8 mouse cellular contexts compared by ENCODE assay signal in genomic region chr7:122945149-122945548, GRCm38 (mm10). TPM values are rescaled to one million over a fixed set of nuclear protein-coding genes. Genes with fewer than 3 reads are reported as not detected.
DNase-seq lines count a peak whose midpoint lies in the region; ATAC-seq lines count a peak whose summit lies in the region.

No protein-coding gene starts in this region.

- no peaks in the 10 kb centered on the region; the same call in 1 of the 2 replicates for H3K9me3 ChIP-seq in hindbrain, embryonic 10.5 days
- H3K9me3 ChIP-seq in hindbrain, embryonic 12.5 days (replicated peaks) = no peaks in the 10 kb centered on the region
- H3K9me3 ChIP-seq in intestine, embryonic 16.5 days (ENCODE audit: control insufficient read depth, low read length) = no peaks in the 10 kb centered on the region
- no peaks in the 10 kb centered on the region for H3K9me3 ChIP-seq in midbrain, embryonic 14.5 days (ENCODE audit: control insufficient read depth, low read length)

- 3% methylated on average over 1 of the region's 1 CpGs for WGBS in hindbrain, embryonic 10.5 days
- 4% methylated on average over 1 of the region's 1 CpGs for WGBS in hindbrain, embryonic 12.5 days
- WGBS in intestine, embryonic 16.5 days = 0% methylated on average over 1 of the region's 1 CpGs
- WGBS in midbrain, embryonic 14.5 days = 0% methylated on average over 1 of the region's 1 CpGs

- peaks cover 6% of the 10 kb centered on the region; the same call in 1 of the 2 replicates for H3K4me1 ChIP-seq in hindbrain, embryonic 10.5 days (replicated peaks)
- H3K4me1 ChIP-seq in hindbrain, embryonic 12.5 days = peaks cover 7% of the 10 kb centered on the region
- no peaks in the 10 kb centered on the region for H3K4me1 ChIP-seq in intestine, embryonic 16.5 days (ENCODE audit: control insufficient read depth, insufficient read depth, low read length)
- no peaks in the 10 kb centered on the region for H3K4me1 ChIP-seq in midbrain, embryonic 14.5 days (ENCODE audit: control insufficient read depth, insufficient read depth, low read length)

- DNase-seq in hindbrain, embryonic 10.5 days (ENCODE audit: low spot score) = peak; percentile 62
- DNase-seq in cerebellum, adult 9-11 months = peak; percentile 75
- peak; percentile 46 to 81 for DNase-seq in frontal cortex, postnatal 14 days (ENCODE audit: low spot score in 2 of 2)
- DNase-seq in left cerebral cortex, postnatal 36 days (ENCODE audit: low spot score in 2 of 2) = peak; percentile 65 to 82
- DNase-seq in midbrain, embryonic 14.5 days = peak; percentile 90
- DNase-seq in spleen, postnatal 36 days (ENCODE audit: low spot score in 2 of 2) = peak; percentile 37 to 56

- no peak overlapping the region for H3K4me3 ChIP-seq in hindbrain, embryonic 10.5 days
- H3K4me3 ChIP-seq in hindbrain, embryonic 12.5 days = no peak overlapping the region
- no peak overlapping the region for H3K4me3 ChIP-seq in intestine, embryonic 16.5 days (ENCODE audit: low read length)
- H3K4me3 ChIP-seq in midbrain, embryonic 14.5 days (replicated peaks; ENCODE audit: low read depth, low read length) = no peak overlapping the region

- H3K27me3 ChIP-seq in hindbrain, embryonic 10.5 days (ENCODE audit: insufficient read depth, poor library complexity, severe bottlenecking) = no peaks in the 10 kb centered on the region
- H3K27me3 ChIP-seq in hindbrain, embryonic 12.5 days = no peaks in the 10 kb centered on the region
- no peaks in the 10 kb centered on the region for H3K27me3 ChIP-seq in intestine, embryonic 16.5 days (replicated peaks; ENCODE audit: control insufficient read depth, insufficient read depth, low read length)
- no peaks in the 10 kb centered on the region for H3K27me3 ChIP-seq in midbrain, embryonic 14.5 days (ENCODE audit: control insufficient read depth, insufficient read depth, low read length)

- no peak overlapping the region for H3K27ac ChIP-seq in hindbrain, embryonic 10.5 days
- H3K27ac ChIP-seq in hindbrain, embryonic 12.5 days = no peak overlapping the region
- no peak overlapping the region for H3K27ac ChIP-seq in intestine, embryonic 16.5 days (ENCODE audit: low read length)
- no peak overlapping the region for H3K27ac ChIP-seq in midbrain, embryonic 14.5 days (replicated peaks; ENCODE audit: low read depth, low read length)

- H3K4me2 ChIP-seq in hindbrain, embryonic 12.5 days (replicated peaks) = no peak overlapping the region
- H3K4me2 ChIP-seq in intestine, embryonic 16.5 days (ENCODE audit: low read depth, low read length) = no peak overlapping the region
- no peak overlapping the region for H3K4me2 ChIP-seq in midbrain, embryonic 14.5 days (ENCODE audit: low read length)

- no peaks in the 10 kb centered on the region for H3K36me3 ChIP-seq in hindbrain, embryonic 10.5 days
- H3K36me3 ChIP-seq in hindbrain, embryonic 12.5 days = no peaks in the 10 kb centered on the region
- H3K36me3 ChIP-seq in intestine, embryonic 16.5 days (ENCODE audit: control insufficient read depth, insufficient read depth, low read length) = no peaks in the 10 kb centered on the region
- H3K36me3 ChIP-seq in midbrain, embryonic 14.5 days (ENCODE audit: control insufficient read depth, insufficient read depth, low read length) = no peaks in the 10 kb centered on the region

- H3K9ac ChIP-seq in hindbrain, embryonic 12.5 days = no peak overlapping the region
- H3K9ac ChIP-seq in intestine, embryonic 16.5 days (ENCODE audit: low read depth, low read length) = no peak overlapping the region
- H3K9ac ChIP-seq in midbrain, embryonic 14.5 days (replicated peaks; ENCODE audit: low read length) = no peak overlapping the region

- intact Hi-C loops in left cerebral cortex, postnatal 36 days (cut with DNase I) = loop anchor here (2.0 to 10.0 kb wide), 2 partner anchors 24 to 520 kb away; partner anchors contain the start of gene Aqp8

- no peak for ATAC-seq in hindbrain, embryonic 12.5 days (ENCODE audit: low FRiP score)
- peak; percentile 56 for ATAC-seq in intestine, embryonic 16.5 days
- no peak for ATAC-seq in midbrain, embryonic 14.5 days (ENCODE audit: low FRiP score, low TSS enrichment)

RNA-seq across cellular contexts. Expression of gene Rbbp6, which starts 20.3 kb away (rescaled TPM):
- polyA plus RNA-seq in hindbrain, embryonic 10.5 days (2016; fragmentation: Nextera tagmentation; extraction: Ambion mirVana) = 20.2 and 26.2 TPM in 2 replicates
- polyA plus RNA-seq in hindbrain, embryonic 12.5 days (2016; fragmentation: Nextera tagmentation; extraction: Ambion mirVana) = 37.9 and 40.4 TPM in 2 replicates
- polyA plus RNA-seq in intestine, embryonic 16.5 days (2015; fragmentation: Nextera tagmentation; extraction: Ambion mirVana) = 15.5 and 16.5 TPM in 2 replicates
- 10 to 100 TPM; 56.3 to 71.0 TPM for total RNA-seq in left cerebral cortex, postnatal 36 days (2021)
- 31.6 and 36.8 TPM in 2 replicates for polyA plus RNA-seq in midbrain, embryonic 14.5 days (2014; fragmentation: Nextera tagmentation; extraction: Ambion mirVana)
